Mouse (Mus musculus): Measurements from ENCODE around the gene Fbxo11. TPM values are rescaled to one million over a fixed set of nuclear protein-coding genes. Genes with fewer than 3 reads are reported as not detected.
"Not testable (repeated sequence)": the region's sequence is repeated elsewhere in the genome, so short reads cannot be mapped to it uniquely, and the experiment has no call there.

Fbxo11 gene
- polyA plus RNA-seq, 1 experiment from 2014 or later = 36.4 TPM

- H3K4me1 ChIP-seq (ENCODE audit: control insufficient read depth, insufficient read depth, low read length) = not testable (repeated sequence)
- WGBS = 93% methylated on average over 8 of the region's 8 CpGs
Measured at GRCm38 (mm10) chr17:88016027-88016426, 49.1 kb downstream of the Fbxo11 start.

GRCm38 (mm10) chr17:88014456-88014855, 50.6 kb downstream of the Fbxo11 start:
- Histone ChIP-seq H3K4me2 (ENCODE audit: low read depth, low read length) (no peak overlapping the region), H3K4me1 (ENCODE audit: control insufficient read depth, insufficient read depth, low read length) (no peaks in the 10 kb centered on the region), H3K27me3 (ENCODE audit: control insufficient read depth, insufficient read depth, low read length) (no peaks in the 10 kb centered on the region), H3K4me3 (ENCODE audit: low read depth, low read length) (no peak overlapping the region), H3K27ac (replicated peaks; ENCODE audit: low read depth, low read length) (no peak overlapping the region), H3K36me3 (replicated peaks; ENCODE audit: control insufficient read depth, insufficient read depth, low read depth, low read length) (peaks cover 6% of the 10 kb centered on the region; the same call in 1 of the 2 replicates), H3K9me3 (replicated peaks; ENCODE audit: control insufficient read depth, low read length) (no peaks in the 10 kb centered on the region), H3K9ac (replicated peaks; ENCODE audit: low read length) (no peak overlapping the region)
- DNase-seq (ENCODE audit: low spot score) (no peak), ATAC-seq (replicated peaks; ENCODE audit: insufficient number of reproducible peaks, low FRiP score, low TSS enrichment, low read depth) (no peak)
- 93% methylated on average over 1 of the region's 1 CpGs for WGBS

More at GRCm38 (mm10) chr17:88016027-88016426, 49.1 kb downstream of the Fbxo11 start:
- H3K36me3 ChIP-seq (replicated peaks; ENCODE audit: control insufficient read depth, insufficient read depth, low read depth, low read length); H3K27me3 ChIP-seq (ENCODE audit: control insufficient read depth, insufficient read depth, low read length); H3K9me3 ChIP-seq (replicated peaks; ENCODE audit: control insufficient read depth, low read length); H3K9ac ChIP-seq (replicated peaks; ENCODE audit: low read length); H3K4me2 ChIP-seq (ENCODE audit: low read depth, low read length); H3K27ac ChIP-seq (replicated peaks; ENCODE audit: low read depth, low read length); ATAC-seq (replicated peaks; ENCODE audit: insufficient number of reproducible peaks, low FRiP score, low TSS enrichment, low read depth); DNase-seq (ENCODE audit: low spot score); H3K4me3 ChIP-seq (ENCODE audit: low read depth, low read length): not testable (repeated sequence)

- H3K4me2 ChIP-seq (ENCODE audit: low read depth, low read length) = no peak overlapping the region
- peak; percentile 62; the same call in 1 of the 2 replicates for ATAC-seq (replicated peaks; ENCODE audit: insufficient number of reproducible peaks, low FRiP score, low TSS enrichment, low read depth)
- peak; percentile 37 for DNase-seq (ENCODE audit: low spot score)
- H3K27me3 ChIP-seq (ENCODE audit: control insufficient read depth, insufficient read depth, low read length) = no peaks in the 10 kb centered on the region
- WGBS = 71% methylated on average over 8 of the region's 8 CpGs
- H3K4me1 ChIP-seq (ENCODE audit: control insufficient read depth, insufficient read depth, low read length) = no peaks in the 10 kb centered on the region
- no peak overlapping the region for H3K27ac ChIP-seq (replicated peaks; ENCODE audit: low read depth, low read length)
- no peaks in the 10 kb centered on the region; the same call in 1 of the 2 replicates for H3K36me3 ChIP-seq (replicated peaks; ENCODE audit: control insufficient read depth, insufficient read depth, low read depth, low read length)
- H3K9ac ChIP-seq (replicated peaks; ENCODE audit: low read length) = no peak overlapping the region
- no peaks in the 10 kb centered on the region for H3K9me3 ChIP-seq (replicated peaks; ENCODE audit: control insufficient read depth, low read length)
- H3K4me3 ChIP-seq (ENCODE audit: low read depth, low read length) = no peak overlapping the region
Measured at GRCm38 (mm10) chr17:88006956-88007355, 58.1 kb downstream of the Fbxo11 start.

- Histone ChIP-seq H3K9me3 (replicated peaks; ENCODE audit: control insufficient read depth, low read length) (no peaks in the 10 kb centered on the region), H3K27me3 (ENCODE audit: control insufficient read depth, insufficient read depth, low read length) (no peaks in the 10 kb centered on the region), H3K9ac (replicated peaks; ENCODE audit: low read length) (no peak overlapping the region), H3K4me1 (ENCODE audit: control insufficient read depth, insufficient read depth, low read length) (no peaks in the 10 kb centered on the region), H3K36me3 (replicated peaks; ENCODE audit: control insufficient read depth, insufficient read depth, low read depth, low read length) (no peaks in the 10 kb centered on the region; the same call in 1 of the 2 replicates), H3K27ac (replicated peaks; ENCODE audit: low read depth, low read length) (no peak overlapping the region), H3K4me3 (ENCODE audit: low read depth, low read length) (no peak overlapping the region), H3K4me2 (ENCODE audit: low read depth, low read length) (no peak overlapping the region)
- 96% methylated on average over 1 of the region's 1 CpGs for WGBS
- DNase-seq (ENCODE audit: low spot score) (no peak), ATAC-seq (replicated peaks; ENCODE audit: insufficient number of reproducible peaks, low FRiP score, low TSS enrichment, low read depth) (no peak)
Measured at GRCm38 (mm10) chr17:88004892-88005291, 60.2 kb downstream of the Fbxo11 start.

- H3K27ac ChIP-seq (replicated peaks; ENCODE audit: low read depth, low read length) = no peak overlapping the region
- peaks cover 3% of the 10 kb centered on the region for H3K36me3 ChIP-seq (replicated peaks; ENCODE audit: control insufficient read depth, insufficient read depth, low read depth, low read length)
- no peak overlapping the region for H3K9ac ChIP-seq (replicated peaks; ENCODE audit: low read length)
- no peaks in the 10 kb centered on the region for H3K9me3 ChIP-seq (replicated peaks; ENCODE audit: control insufficient read depth, low read length)
- ATAC-seq (replicated peaks; ENCODE audit: insufficient number of reproducible peaks, low FRiP score, low TSS enrichment, low read depth) (no peak), DNase-seq (ENCODE audit: low spot score) (no peak)
- 87% methylated on average over 4 of the region's 4 CpGs for WGBS
- no peaks in the 10 kb centered on the region for H3K4me1 ChIP-seq (ENCODE audit: control insufficient read depth, insufficient read depth, low read length)
- H3K4me2 ChIP-seq (ENCODE audit: low read depth, low read length) = no peak overlapping the region
- H3K4me3 ChIP-seq (ENCODE audit: low read depth, low read length) = no peak overlapping the region
- H3K27me3 ChIP-seq (ENCODE audit: control insufficient read depth, insufficient read depth, low read length) = no peaks in the 10 kb centered on the region
Measured at GRCm38 (mm10) chr17:87997808-87998207, 67.3 kb downstream of the Fbxo11 start.

GRCm38 (mm10) chr17:87993338-87993737, 71.8 kb downstream of the Fbxo11 start:
- Histone ChIP-seq H3K4me1 (ENCODE audit: control insufficient read depth, insufficient read depth, low read length) (no peaks in the 10 kb centered on the region), H3K9me3 (replicated peaks; ENCODE audit: control insufficient read depth, low read length) (no peaks in the 10 kb centered on the region), H3K4me3 (ENCODE audit: low read depth, low read length) (no peak overlapping the region), H3K36me3 (replicated peaks; ENCODE audit: control insufficient read depth, insufficient read depth, low read depth, low read length) (peaks cover 13% of the 10 kb centered on the region), H3K27me3 (ENCODE audit: control insufficient read depth, insufficient read depth, low read length) (no peaks in the 10 kb centered on the region), H3K4me2 (ENCODE audit: low read depth, low read length) (no peak overlapping the region), H3K27ac (replicated peaks; ENCODE audit: low read depth, low read length) (no peak overlapping the region), H3K9ac (replicated peaks; ENCODE audit: low read length) (no peak overlapping the region)
- DNase-seq (ENCODE audit: low spot score) (no peak), ATAC-seq (replicated peaks; ENCODE audit: insufficient number of reproducible peaks, low FRiP score, low TSS enrichment, low read depth) (no peak)
- WGBS = 98% methylated on average over 1 of the region's 1 CpGs

GRCm38 (mm10) chr17:87992154-87992553, 72.9 kb downstream of the Fbxo11 start:
- no peak for ATAC-seq (replicated peaks; ENCODE audit: insufficient number of reproducible peaks, low FRiP score, low TSS enrichment, low read depth)
- no peaks in the 10 kb centered on the region for H3K27me3 ChIP-seq (ENCODE audit: control insufficient read depth, insufficient read depth, low read length)
- no peak for DNase-seq (ENCODE audit: low spot score)
- H3K27ac ChIP-seq (replicated peaks; ENCODE audit: low read depth, low read length) = no peak overlapping the region
- H3K9me3 ChIP-seq (replicated peaks; ENCODE audit: control insufficient read depth, low read length) = no peaks in the 10 kb centered on the region
- no peak overlapping the region for H3K4me3 ChIP-seq (ENCODE audit: low read depth, low read length)
- no peak overlapping the region for H3K9ac ChIP-seq (replicated peaks; ENCODE audit: low read length)
- WGBS = 90% methylated on average over 3 of the region's 3 CpGs
- H3K36me3 ChIP-seq (replicated peaks; ENCODE audit: control insufficient read depth, insufficient read depth, low read depth, low read length) = peaks cover 13% of the 10 kb centered on the region
- no peak overlapping the region for H3K4me2 ChIP-seq (ENCODE audit: low read depth, low read length)
- no peaks in the 10 kb centered on the region for H3K4me1 ChIP-seq (ENCODE audit: control insufficient read depth, insufficient read depth, low read length)

- no peak overlapping the region for H3K9ac ChIP-seq (replicated peaks; ENCODE audit: low read length)
- H3K27ac ChIP-seq (replicated peaks; ENCODE audit: low read depth, low read length) = no peak overlapping the region
- no peak overlapping the region for H3K4me2 ChIP-seq (ENCODE audit: low read depth, low read length)
- no peaks in the 10 kb centered on the region for H3K9me3 ChIP-seq (replicated peaks; ENCODE audit: control insufficient read depth, low read length)
- 77% methylated on average over 6 of the region's 6 CpGs for WGBS
- no peak for DNase-seq (ENCODE audit: low spot score)
- no peaks in the 10 kb centered on the region for H3K27me3 ChIP-seq (ENCODE audit: control insufficient read depth, insufficient read depth, low read length)
- H3K4me1 ChIP-seq (ENCODE audit: control insufficient read depth, insufficient read depth, low read length) = no peaks in the 10 kb centered on the region
- ATAC-seq (replicated peaks; ENCODE audit: insufficient number of reproducible peaks, low FRiP score, low TSS enrichment, low read depth) = no peak
- no peak overlapping the region for H3K4me3 ChIP-seq (ENCODE audit: low read depth, low read length)
- H3K36me3 ChIP-seq (replicated peaks; ENCODE audit: control insufficient read depth, insufficient read depth, low read depth, low read length) = peaks cover 14% of the 10 kb centered on the region
Measured at GRCm38 (mm10) chr17:87987507-87987906, 77.6 kb downstream of the Fbxo11 start.
